Mouse (Mus musculus): Measurements from ENCODE around the gene Tbc1d22a. TPM values are rescaled to one million over a fixed set of nuclear protein-coding genes. Genes with fewer than 3 reads are reported as not detected.

Gene Tbc1d22a
- total and polyA plus RNA-seq, 3 experiments = 15.1 to 21.1 TPM; not detected in 1

DNA sequence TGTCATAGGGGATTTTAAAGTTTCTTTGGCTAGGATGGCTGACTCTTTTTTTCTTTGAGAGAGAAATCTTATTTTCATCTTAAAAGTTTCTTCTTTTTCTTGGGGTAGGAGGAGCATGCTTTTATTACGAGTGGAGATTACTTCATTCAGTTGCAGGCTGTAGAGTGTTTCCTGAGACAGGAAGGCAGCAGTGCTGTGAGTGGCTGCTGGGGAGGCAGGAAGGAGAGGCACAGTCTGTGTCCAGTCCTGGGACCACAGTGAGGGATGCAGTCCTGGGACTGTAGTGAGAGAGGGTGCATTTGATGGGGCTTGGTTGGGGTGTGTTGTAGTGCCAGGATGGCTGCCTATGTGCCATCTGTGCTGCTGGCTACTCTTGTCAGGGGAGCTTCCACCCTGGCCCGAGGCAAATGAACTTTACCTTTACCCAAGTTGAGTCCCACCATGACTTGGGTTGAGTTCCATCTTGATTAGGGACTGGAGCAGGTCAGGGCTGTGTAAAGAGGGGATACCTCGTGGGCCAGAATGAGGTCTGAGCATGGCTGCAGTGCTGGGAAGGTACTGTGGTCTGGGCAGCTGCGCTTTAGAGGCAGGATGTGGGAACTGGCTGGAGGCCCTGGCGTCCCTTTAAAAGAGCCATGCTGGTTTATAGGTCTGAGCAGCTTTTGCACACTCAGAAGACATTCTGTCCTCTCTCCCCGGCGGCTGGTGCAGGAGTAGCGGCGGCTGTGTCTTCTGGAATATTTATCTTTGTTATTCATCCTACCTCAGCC, 43.8 kb downstream of the Tbc1d22a start:
- Histone ChIP-seq H3K9me3 (replicated peaks; ENCODE audit: insufficient read depth, low read length) (no peaks in the 10 kb centered on the region), H3K27ac (ENCODE audit: control insufficient read depth, low read depth, low read length) (no peak overlapping the region), H3K4me3 (ENCODE audit: control insufficient read depth in 1 of 2, insufficient read depth in 1 of 2, low read depth in 2 of 2, low read length in 2 of 2) (no peak overlapping the region), H3K9ac (ENCODE audit: control insufficient read depth, low read depth, low read length, poor library complexity, severe bottlenecking) (no peak overlapping the region), H3K79me2 (ENCODE audit: control insufficient read depth, insufficient read depth, low read length, poor library complexity) (no peaks in the 10 kb centered on the region), H3K36me3 (ENCODE audit: control insufficient read depth in 1 of 2, insufficient read depth in 2 of 2, low read length in 2 of 2) (no peaks in the 10 kb centered on the region; a peak in 1 of 4 replicates), H3K27me3 (ENCODE audit: control insufficient read depth in 1 of 2, insufficient read depth in 2 of 2, low read length in 2 of 2) (no peaks in the 10 kb centered on the region), H3K4me1 (ENCODE audit: control insufficient read depth in 1 of 2, insufficient read depth in 2 of 2, low read length in 2 of 2) (no peaks in the 10 kb centered on the region)
- TF ChIP-seq MAZ (IDR thresholded peaks at IDR 0.05; ENCODE audit: low read depth, low read length) = no peak
- TF ChIP-seq POLR2AphosphoS2 (IDR thresholded peaks at IDR 0.05; ENCODE audit: low read length) = no peak
- no peak for TF ChIP-seq UBTF (IDR thresholded peaks at IDR 0.05; ENCODE audit: borderline replicate concordance, insufficient read depth, low read depth, low read length)
- TF ChIP-seq MYC (IDR thresholded peaks at IDR 0.05; ENCODE audit: low read depth, low read length) = no peak
- TF ChIP-seq ZNF384 (IDR thresholded peaks at IDR 0.05; ENCODE audit: low read depth, low read length) = no peak
- no peak for TF ChIP-seq ZC3H11A (IDR thresholded peaks at IDR 0.05; ENCODE audit: low read depth, low read length)
- no peak for TF ChIP-seq SMC3 (IDR thresholded peaks at IDR 0.05; ENCODE audit: low read depth, low read length)
- no peak for TF ChIP-seq NRF1 (IDR thresholded peaks at IDR 0.05; ENCODE audit: insufficient read depth, low read depth, low read length, poor library complexity, severe bottlenecking)
- no peak for TF ChIP-seq TBP (IDR thresholded peaks at IDR 0.05; ENCODE audit: low read depth, low read length)
- TF ChIP-seq ZMIZ1 (IDR thresholded peaks at IDR 0.05; ENCODE audit: low read depth, low read length) = no peak
- TF ChIP-seq TCF12 (IDR thresholded peaks at IDR 0.05; ENCODE audit: low read depth, low read length) = no peak
- no peak for TF ChIP-seq SIN3A (IDR thresholded peaks at IDR 0.05; ENCODE audit: low read length)
- TF ChIP-seq GABPA (IDR thresholded peaks at IDR 0.05; ENCODE audit: low read depth, low read length) = no peak
- no peak for TF ChIP-seq MXI1 (IDR thresholded peaks at IDR 0.05; ENCODE audit: low read depth, low read length)
- TF ChIP-seq RAD21 (IDR thresholded peaks at IDR 0.05; ENCODE audit: low read depth, low read length) = no peak
- no peak for TF ChIP-seq GATA1 (IDR thresholded peaks at IDR 0.05; ENCODE audit: low read depth, low read length)
- TF ChIP-seq NELFE (IDR thresholded peaks at IDR 0.05; ENCODE audit: low read depth, low read length) = no peak
- no peak for TF ChIP-seq CTCF (IDR thresholded peaks at IDR 0.05 in 2 of 3, conservative IDR thresholded peaks at IDR 0.05 in 1 of 3; ENCODE audit: control insufficient read depth in 1 of 3, insufficient read depth in 1 of 3, low read depth in 2 of 3, low read length in 3 of 3, poor library complexity in 1 of 3, severe bottlenecking in 1 of 3)
- no peak for DNase-seq (ENCODE audit: low read depth, low spot score)

DNA sequence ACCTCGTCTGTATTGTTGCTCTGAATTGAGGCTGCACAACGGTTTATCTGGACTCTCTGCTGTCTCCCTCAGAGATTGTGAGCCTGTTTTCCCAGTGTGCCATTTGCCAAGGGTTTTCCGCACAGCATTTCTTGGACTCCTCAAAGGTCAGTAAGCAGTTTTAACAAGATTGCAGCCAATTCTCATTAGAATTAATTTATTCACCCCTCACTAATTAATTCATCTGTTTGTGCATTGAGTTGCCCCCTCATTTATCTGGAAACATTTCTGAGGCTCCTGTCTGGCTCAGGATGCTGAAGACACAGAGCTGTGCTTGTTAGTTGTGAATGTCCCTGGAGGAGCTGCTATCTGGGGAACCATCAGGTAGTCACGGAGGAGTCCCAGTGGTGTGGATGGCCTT, 45.0 kb downstream of the Tbc1d22a start:
- H3K4me1 ChIP-seq (ENCODE audit: control insufficient read depth in 1 of 2, insufficient read depth in 2 of 2, low read length in 2 of 2) = no peaks in the 10 kb centered on the region
- TF ChIP-seq TAL1 (IDR thresholded peaks at IDR 0.05; ENCODE audit: low read length) (no peak), MYC (IDR thresholded peaks at IDR 0.05; ENCODE audit: low read depth, low read length) (no peak), HCFC1 (IDR thresholded peaks at IDR 0.05; ENCODE audit: low read depth, low read length) (no peak), MAFK (IDR thresholded peaks at IDR 0.05; ENCODE audit: borderline replicate concordance, low read depth, low read length) (no peak), MAZ (IDR thresholded peaks at IDR 0.05; ENCODE audit: low read depth, low read length) (no peak), EP300 (IDR thresholded peaks at IDR 0.05; ENCODE audit: low read depth in 1 of 2, low read length in 2 of 2) (no peak), CHD1 (IDR thresholded peaks at IDR 0.05; ENCODE audit: low read depth, low read length) (no peak)
- H3K9ac ChIP-seq (ENCODE audit: control insufficient read depth, low read depth, low read length, poor library complexity, severe bottlenecking) = no peak overlapping the region
- H3K9me3 ChIP-seq (replicated peaks; ENCODE audit: insufficient read depth, low read length) = no peaks in the 10 kb centered on the region
- no peak for DNase-seq (ENCODE audit: low read depth, low spot score)
- H3K27ac ChIP-seq (ENCODE audit: control insufficient read depth, low read depth, low read length) = no peak overlapping the region
- H3K79me2 ChIP-seq (ENCODE audit: control insufficient read depth, insufficient read depth, low read length, poor library complexity) = no peaks in the 10 kb centered on the region
- H3K4me3 ChIP-seq (ENCODE audit: control insufficient read depth in 1 of 2, insufficient read depth in 1 of 2, low read depth in 2 of 2, low read length in 2 of 2) = no peak overlapping the region
- H3K27me3 ChIP-seq (ENCODE audit: control insufficient read depth in 1 of 2, insufficient read depth in 2 of 2, low read length in 2 of 2) = no peaks in the 10 kb centered on the region
- no peaks in the 10 kb centered on the region for H3K36me3 ChIP-seq (ENCODE audit: control insufficient read depth in 1 of 2, insufficient read depth in 2 of 2, low read length in 2 of 2)

Data from MEL (cell line).